In the genomic region with DNA sequence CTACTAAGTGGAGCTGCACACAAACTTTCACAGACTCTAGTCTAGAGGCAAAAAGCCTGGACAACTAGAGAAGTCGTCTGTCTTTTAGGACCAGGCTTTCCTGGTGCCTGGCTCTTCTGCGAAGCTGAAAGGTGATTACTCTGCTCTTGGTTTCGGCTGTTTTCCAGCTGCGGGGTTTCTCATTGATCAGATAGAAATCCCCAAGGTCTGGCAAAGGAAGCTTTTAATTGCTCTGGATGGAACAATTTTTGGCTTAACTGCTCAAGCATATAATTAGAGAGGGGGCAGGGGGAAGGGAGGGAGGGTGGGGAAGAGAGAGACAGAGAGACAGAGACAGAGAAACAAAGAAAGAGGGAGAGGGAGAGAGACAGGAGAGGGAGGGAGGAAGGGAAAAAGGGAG, we compare ENCODE assay signal across 19 mouse cellular contexts.
DNase-seq lines count a peak whose midpoint lies in the region; ATAC-seq and TF ChIP-seq lines count a peak whose summit lies in the region.
"Had no signal": no experiment of that assay in that cellular context is flagged by ENCODE, and none has a peak within 500 bp of the region (broad histone marks: within the 10 kb centered on the region; RNA-seq: fewer than 3 reads in every experiment).

No protein-coding gene starts in this region.

- no peaks in the 10 kb centered on the region for H3K79me2 ChIP-seq in myocyte (ENCODE audit: control insufficient read depth, insufficient read depth)

- no peak overlapping the region for H3ac ChIP-seq in myocyte (ENCODE audit: control insufficient read depth, insufficient read length)

- H3K9ac ChIP-seq in kidney, embryonic 16.5 days (replicated peaks; ENCODE audit: low read length) = no peak overlapping the region
- H3K9ac ChIP-seq: embryonic facial prominence, embryonic 15.5 days; limb, embryonic 15.5 days; midbrain, embryonic 13.5 days had no signal

- no peaks in the 10 kb centered on the region for H3K9me3 ChIP-seq in kidney, embryonic 16.5 days (ENCODE audit: low read length)
- H3K9me3 ChIP-seq in embryonic facial prominence, embryonic 10.5 days = no peaks in the 10 kb centered on the region
- H3K9me3 ChIP-seq: embryonic facial prominence, embryonic 15.5 days; heart, embryonic 10.5 days; limb, embryonic 15.5 days; midbrain, embryonic 13.5 days had no signal

- intact Hi-C loops in heart, postnatal 14 days (cut with DNase I) = no loop called here

- H3K4me3 ChIP-seq in kidney, embryonic 16.5 days (ENCODE audit: low read length) = no peak overlapping the region
- no peak overlapping the region for H3K4me3 ChIP-seq in embryonic facial prominence, embryonic 10.5 days
- no peak overlapping the region for H3K4me3 ChIP-seq in myocyte
- H3K4me3 ChIP-seq: embryonic facial prominence, embryonic 15.5 days; heart, embryonic 10.5 days; limb, embryonic 15.5 days; midbrain, embryonic 13.5 days had no signal

- no peaks in the 10 kb centered on the region for H3K27me3 ChIP-seq in kidney, embryonic 16.5 days (ENCODE audit: insufficient read depth, low read length)
- peaks cover 10% of the 10 kb centered on the region; the same call in 1 of the 2 replicates for H3K27me3 ChIP-seq in embryonic facial prominence, embryonic 10.5 days (replicated peaks; ENCODE audit: low read depth, poor library complexity, severe bottlenecking)
- no peaks in the 10 kb centered on the region for H3K27me3 ChIP-seq in myocyte (ENCODE audit: control insufficient read depth, insufficient read depth, insufficient read length)
- H3K27me3 ChIP-seq: embryonic facial prominence, embryonic 15.5 days; limb, embryonic 15.5 days; midbrain, embryonic 13.5 days had no signal

- H3K27ac ChIP-seq in kidney, embryonic 16.5 days (ENCODE audit: low read length) = peak overlapping the region; percentile 59; the same call in 1 of the 2 replicates
- H3K27ac ChIP-seq in embryonic facial prominence, embryonic 10.5 days (replicated peaks) = peak overlapping the region; percentile 61
- H3K27ac ChIP-seq: heart, embryonic 10.5 days; limb, embryonic 15.5 days; midbrain, embryonic 13.5 days had no signal

- no peaks in the 10 kb centered on the region for H3K36me3 ChIP-seq in kidney, embryonic 16.5 days (ENCODE audit: insufficient read depth, low read length)
- H3K36me3 ChIP-seq in embryonic facial prominence, embryonic 10.5 days (replicated peaks) = no peaks in the 10 kb centered on the region
- no peaks in the 10 kb centered on the region for H3K36me3 ChIP-seq in myocyte (ENCODE audit: control insufficient read depth, insufficient read depth)
- H3K36me3 ChIP-seq: embryonic facial prominence, embryonic 15.5 days; heart, embryonic 10.5 days; limb, embryonic 15.5 days; midbrain, embryonic 13.5 days had no signal

- ATAC-seq in kidney, embryonic 16.5 days (ENCODE audit: low FRiP score, low TSS enrichment) = no peak
- ATAC-seq: midbrain, embryonic 13.5 days had no signal

- TF ChIP-seq POLR2A in myocyte (IDR thresholded peaks at IDR 0.05; ENCODE audit: insufficient read length, low read depth) = no peak

- peaks cover 4% of the 10 kb centered on the region; the same call in 1 of the 2 replicates for H3K4me1 ChIP-seq in kidney, embryonic 16.5 days (ENCODE audit: insufficient read depth, low read length)
- H3K4me1 ChIP-seq in embryonic facial prominence, embryonic 10.5 days = peaks cover 45% of the 10 kb centered on the region

- WGBS in kidney, embryonic 16.5 days = 27% methylated on average over 4 of the region's 4 CpGs
- WGBS in embryonic facial prominence, embryonic 10.5 days = 15% methylated on average over 4 of the region's 4 CpGs

- no peak overlapping the region for H3K4me2 ChIP-seq in kidney, embryonic 16.5 days (replicated peaks; ENCODE audit: low read depth, low read length)
- H3K4me2 ChIP-seq in myocyte (ENCODE audit: low read depth) = peak overlapping the region; percentile 72
- H3K4me2 ChIP-seq: embryonic facial prominence, embryonic 15.5 days; limb, embryonic 15.5 days; midbrain, embryonic 13.5 days had no signal

- no peak for DNase-seq in kidney, adult 11 months
- DNase-seq in MN1 (ENCODE audit: low spot score) = peak; percentile 82
- peak; percentile 38 for DNase-seq in embryonic facial prominence, embryonic 10.5 days (ENCODE audit: low spot score)
- no peak for DNase-seq in urinary bladder, postnatal 10 days (ENCODE audit: low spot score)
- no peak for DNase-seq in gastrocnemius, adult 18-20 months (ENCODE audit: low spot score)
- DNase-seq in heart, postnatal 14 days = no peak
- DNase-seq: adrenal gland, adult 2 months; cerebellum, adult 11-12 months; cerebellum, postnatal 36 days; heart, postnatal 36 days; kidney, postnatal 36 days; lung, adult 18-20 months; thymus, postnatal 4 days had no signal

TF ChIP-seq in myocyte, 11 proteins besides CTCF, POLR2A, EP300 and RAD21:
- TF ChIP-seq SRF (IDR thresholded peaks at IDR 0.05; ENCODE audit: control insufficient read depth, insufficient read length, low read depth) (no peak), MAX (IDR thresholded peaks at IDR 0.05; ENCODE audit: low read depth) (no peak), REST (IDR thresholded peaks at IDR 0.05; ENCODE audit: insufficient read depth, insufficient read length) (no peak), CEBPB (IDR thresholded peaks at IDR 0.05; ENCODE audit: insufficient read depth, poor library complexity, severe bottlenecking) (no peak), USF1 (IDR thresholded peaks at IDR 0.05; ENCODE audit: low read depth) (no peak), TCF12 (IDR thresholded peaks at IDR 0.05; ENCODE audit: insufficient read depth, poor library complexity, severe bottlenecking) (no peak), E2F4 (IDR thresholded peaks at IDR 0.05; ENCODE audit: insufficient read depth) (no peak), MYOD1 (IDR thresholded peaks at IDR 0.05; ENCODE audit: control insufficient read depth in 1 of 3, insufficient read length in 2 of 3, low read depth in 2 of 3) (no peak), MYOG (IDR thresholded peaks at IDR 0.05; ENCODE audit: control insufficient read depth in 1 of 3, insufficient read depth in 1 of 3, insufficient read length in 2 of 3, low read depth in 2 of 3) (no peak), TCF3 (IDR thresholded peaks at IDR 0.05; ENCODE audit: insufficient read length, low read depth) (no peak), POLR2AphosphoS2 (IDR thresholded peaks at IDR 0.05; ENCODE audit: insufficient read length, low read depth) (no peak)

Comparison
In these comparisons a context has a peak if more than half of its experiments do, and no peak if none do; other contexts are left out.
1. DNase-seq: peak in MN1 (single experiment) and embryonic facial prominence, embryonic 10.5 days (single experiment); none in kidney, adult 11 months (single experiment), urinary bladder, postnatal 10 days (single experiment), gastrocnemius, adult 18-20 months (single experiment) and heart, postnatal 14 days (0 of 2).